Mouse (Mus musculus) cerebellum, adult (tissue): ENCODE measurements at regions not wholly inside any gene's neighbourhood (a gene's known extent, or its start where the extent isn't known, plus 50 kb on each side); places are given as distances from the start of the nearest gene placed in this dataset.
"Not testable (repeated sequence)": the region's sequence is repeated elsewhere in the genome, so short reads cannot be mapped to it uniquely, and the experiment has no call there.

ENCODE experiments used
- ATAC-seq: cut with Nextera tagmentation; 2 replicates; pipeline ENCODE4 v1.9.2; 2017; ENCODE audit warnings: mild to moderate bottlenecking, moderate library complexity, mixed read lengths; ENCODE audit not compliant: insufficient number of reproducible peaks, low FRiP score, low TSS enrichment

DNA sequence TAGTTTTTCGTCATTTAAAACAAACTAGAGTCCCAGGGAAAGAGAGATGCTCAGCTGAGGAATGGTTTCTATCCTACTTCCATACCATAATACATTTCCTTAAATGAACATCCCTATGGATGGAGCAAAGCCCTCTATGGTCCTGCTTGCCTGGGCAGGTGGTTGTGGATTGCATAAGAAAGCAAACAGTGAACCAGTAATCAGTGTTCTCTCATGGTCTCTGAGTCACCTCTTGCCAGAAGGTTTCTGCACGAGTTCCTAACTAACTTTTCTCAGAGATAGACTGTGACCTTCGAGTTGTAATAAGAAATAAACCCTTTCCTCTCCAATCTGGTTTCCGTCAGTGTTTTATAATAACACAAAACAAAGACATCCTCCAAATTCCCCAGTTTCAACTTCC, 62.9 kb upstream of the Bet1 start:
- no peak for ATAC-seq

- ATAC-seq, result no peak
These were observed 71.5 kb upstream of the Bet1 start for GRCm38 (mm10) chr6:4158293-4158692.

DNA sequence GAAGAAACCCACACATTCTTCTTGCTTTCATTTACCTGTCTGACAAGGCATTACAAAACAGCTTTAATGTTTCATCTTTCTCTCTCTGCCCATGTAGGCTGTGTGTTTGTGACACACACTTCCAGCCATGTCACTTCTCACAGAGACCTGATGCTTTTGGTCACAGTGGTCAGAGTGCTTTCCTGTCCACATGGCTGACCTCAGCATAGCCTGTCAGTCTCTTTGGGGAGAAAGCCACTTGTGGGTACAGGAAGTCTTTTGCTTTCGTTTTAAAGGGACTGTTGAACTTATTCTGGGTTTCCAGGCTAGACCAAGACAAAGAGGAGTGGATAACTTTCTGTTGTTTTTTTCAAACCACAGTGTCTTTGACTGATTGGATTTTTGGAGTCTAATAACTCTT, 77.0 kb upstream of the Bet1 start:
- ATAC-seq, result no peak

DNA sequence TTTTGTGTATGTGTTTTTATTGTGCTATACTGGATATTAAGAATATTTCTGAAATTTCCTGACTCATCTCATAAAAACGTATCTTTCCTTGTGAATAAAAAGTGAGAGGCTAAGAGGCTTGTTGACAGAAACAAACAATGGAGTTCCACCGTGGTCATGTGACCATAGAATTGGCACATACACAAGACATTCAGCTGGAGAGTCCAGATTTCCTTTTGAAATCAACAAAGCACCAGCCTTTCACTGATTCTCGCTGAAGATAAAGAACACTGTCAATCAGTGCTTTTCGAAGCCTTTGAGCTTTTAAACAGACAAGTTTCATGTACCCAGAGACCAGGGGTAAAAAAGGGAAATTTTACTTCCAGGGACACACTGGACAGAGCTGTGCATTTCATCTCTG, 80.3 kb upstream of the Bet1 start:
- no peak for ATAC-seq

DNA sequence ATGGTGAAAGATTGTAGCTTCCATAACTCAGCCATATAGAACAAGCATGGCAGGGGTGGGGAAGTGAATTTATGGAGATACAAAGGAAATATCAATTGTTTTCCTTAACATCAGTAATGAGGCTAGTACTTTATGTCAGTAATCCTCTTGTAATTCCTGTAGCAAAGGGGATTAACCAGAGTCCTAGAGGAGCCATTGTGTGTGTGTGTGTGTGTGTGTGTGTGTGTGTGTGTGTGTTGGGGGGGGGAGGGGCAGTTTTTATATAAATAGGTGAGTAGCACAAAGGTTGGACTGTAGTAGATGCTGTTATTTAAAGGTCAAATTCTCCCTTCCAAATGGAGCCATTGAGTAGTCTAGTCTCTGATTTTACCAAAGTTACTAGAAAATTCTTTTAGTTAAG, 81.0 kb upstream of the Bet1 start:
- ATAC-seq, result no peak

- ATAC-seq, result no peak
These were observed 84.8 kb upstream of the Bet1 start for GRCm38 (mm10) chr6:4171561-4171960.

DNA sequence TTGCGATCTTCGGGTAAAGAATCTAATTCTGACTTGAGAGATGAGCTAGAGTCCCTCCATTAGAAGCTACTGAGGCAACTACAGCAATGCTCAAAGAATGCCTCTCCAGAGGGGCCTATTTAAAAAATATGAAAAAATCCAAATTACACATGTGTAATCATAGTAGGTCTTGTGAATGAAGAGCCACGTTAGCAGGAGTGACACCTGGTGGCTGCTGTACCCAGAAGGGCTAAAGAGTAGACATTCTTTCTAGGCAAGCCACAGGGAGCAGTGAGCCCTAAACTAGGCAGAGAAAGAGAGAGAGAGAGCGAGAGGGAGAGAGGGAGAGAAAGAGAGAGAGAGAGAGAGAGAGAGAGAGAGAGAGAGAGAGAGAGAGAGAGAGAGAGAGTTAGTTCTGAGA, 100.9 kb upstream of the Bet1 start:
- no peak for ATAC-seq

- not testable (repeated sequence) for ATAC-seq
These were observed 104.2 kb upstream of the Bet1 start for GRCm38 (mm10) chr6:4190976-4191375.

DNA sequence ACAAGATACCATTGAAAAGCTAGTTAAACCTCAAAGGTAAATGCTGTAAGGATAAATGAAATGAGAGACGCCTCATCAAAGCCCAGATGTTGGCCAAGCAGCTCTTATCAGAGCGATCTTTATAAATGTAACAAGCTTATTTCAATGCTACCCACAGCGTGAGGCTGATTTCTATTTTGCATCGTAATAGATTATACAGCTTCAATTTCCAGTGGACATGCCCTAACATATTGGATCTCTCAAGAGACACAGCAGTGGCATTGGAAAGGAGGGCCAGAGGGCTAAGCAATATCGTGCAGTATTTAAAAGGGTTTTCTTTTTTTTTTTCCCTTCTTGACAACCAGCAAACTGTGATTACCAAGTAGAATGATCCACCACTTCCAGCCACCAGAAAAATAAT, 106.5 kb upstream of the Bet1 start:
- ATAC-seq, result no peak

- ATAC-seq, result no peak
These were observed 114.4 kb upstream of the Bet1 start for GRCm38 (mm10) chr6:4201176-4201575.

DNA sequence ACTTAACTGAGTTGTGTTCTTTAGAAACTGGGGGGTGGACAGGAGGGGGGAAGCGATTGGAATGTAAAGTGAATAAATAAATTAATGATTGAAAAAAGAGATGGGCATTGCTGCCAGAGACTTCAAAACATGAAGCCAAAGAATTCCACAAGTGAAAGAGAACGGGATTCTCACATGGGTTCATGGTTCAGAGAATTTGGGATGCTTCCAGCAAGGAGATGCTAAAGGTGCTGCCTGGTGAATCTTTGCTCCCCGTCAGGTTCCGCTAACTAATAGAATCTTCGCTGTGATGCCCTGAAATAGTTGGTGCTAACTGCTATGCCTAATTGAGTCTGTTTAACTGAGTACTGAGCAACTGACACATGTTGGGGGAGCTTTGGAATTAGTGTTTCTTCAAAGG, 118.9 kb upstream of the Bet1 start:
- no peak for ATAC-seq

DNA sequence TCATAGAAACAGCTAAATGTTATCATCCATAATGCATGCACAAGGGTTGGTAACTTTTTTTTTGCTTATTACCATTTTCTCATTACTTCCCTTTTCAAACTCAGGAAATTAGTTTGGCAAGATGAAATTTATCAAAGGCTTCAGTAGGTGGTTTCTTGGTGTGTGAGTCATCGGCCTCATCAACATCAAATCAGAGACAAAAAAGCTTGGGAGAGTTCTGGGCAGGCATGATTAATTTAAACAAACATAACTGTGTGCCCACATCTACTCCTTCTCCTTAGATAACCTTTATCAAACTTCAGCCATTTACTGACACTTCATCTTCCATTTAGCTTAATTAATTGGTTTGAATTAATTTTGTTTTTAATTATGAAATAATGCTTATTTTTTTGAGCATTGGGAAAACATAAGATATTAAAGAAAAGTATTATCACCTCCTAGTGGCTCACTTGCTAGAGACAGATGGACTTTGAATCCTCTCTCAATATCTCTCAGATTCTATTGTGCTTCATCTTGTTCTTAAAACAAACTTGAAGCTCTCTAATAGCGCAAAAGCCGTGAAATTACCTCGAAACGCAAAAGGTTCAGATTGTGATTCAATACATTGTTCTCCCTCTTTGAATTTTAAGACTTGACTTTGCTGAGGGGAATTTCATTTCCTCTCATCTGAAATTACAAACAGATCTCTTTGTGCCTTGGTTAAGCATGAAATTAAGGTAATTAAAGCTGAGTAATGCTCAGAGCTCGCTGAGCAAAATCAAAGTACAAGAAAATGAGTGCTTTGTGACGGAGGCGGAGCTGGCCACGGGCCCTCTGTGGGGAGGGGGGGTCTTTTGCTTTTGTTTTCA, 158.7 kb upstream of the Bet1 start:
- no peak for ATAC-seq

GRCm38 (mm10) chr6:4246113-4246419, 159.3 kb upstream of the Bet1 start:
- no peak for ATAC-seq

- ATAC-seq, result no peak
These were observed 189.8 kb upstream of the Bet1 start for GRCm38 (mm10) chr6:4276607-4277006.

- ATAC-seq, result no peak
These were observed 190.6 kb upstream of the Bet1 start for GRCm38 (mm10) chr6:4277245-4277890.

- ATAC-seq, result no peak
These were observed 204.6 kb upstream of the Bet1 start for GRCm38 (mm10) chr6:4291380-4291779.

- not testable (repeated sequence) for ATAC-seq
These were observed 201.2 kb upstream of the Col1a2 start for GRCm38 (mm10) chr6:4303410-4303809.

DNA sequence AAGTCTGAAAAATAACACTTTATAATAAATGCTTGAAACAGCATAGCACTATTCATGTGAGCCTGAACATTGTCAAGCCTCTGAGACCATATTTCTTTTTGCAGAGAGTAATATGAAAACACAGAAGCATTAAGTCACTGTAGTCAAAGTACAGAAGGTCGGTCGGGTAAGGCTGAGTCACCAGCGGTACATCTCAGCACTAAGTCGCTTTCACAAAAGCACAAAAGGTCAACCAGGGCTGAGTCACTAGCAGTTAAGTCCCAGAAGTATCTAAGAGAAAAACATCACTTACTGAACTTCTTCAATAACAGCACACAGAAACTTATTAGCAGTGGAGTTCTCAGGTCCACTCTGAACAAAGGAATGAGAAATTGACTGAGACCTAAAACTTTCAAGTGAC, 154.7 kb upstream of the Col1a2 start:
- ATAC-seq, result no peak

GRCm38 (mm10) chr6:4362220-4362619, 142.4 kb upstream of the Col1a2 start:
- ATAC-seq, result no peak

DNA sequence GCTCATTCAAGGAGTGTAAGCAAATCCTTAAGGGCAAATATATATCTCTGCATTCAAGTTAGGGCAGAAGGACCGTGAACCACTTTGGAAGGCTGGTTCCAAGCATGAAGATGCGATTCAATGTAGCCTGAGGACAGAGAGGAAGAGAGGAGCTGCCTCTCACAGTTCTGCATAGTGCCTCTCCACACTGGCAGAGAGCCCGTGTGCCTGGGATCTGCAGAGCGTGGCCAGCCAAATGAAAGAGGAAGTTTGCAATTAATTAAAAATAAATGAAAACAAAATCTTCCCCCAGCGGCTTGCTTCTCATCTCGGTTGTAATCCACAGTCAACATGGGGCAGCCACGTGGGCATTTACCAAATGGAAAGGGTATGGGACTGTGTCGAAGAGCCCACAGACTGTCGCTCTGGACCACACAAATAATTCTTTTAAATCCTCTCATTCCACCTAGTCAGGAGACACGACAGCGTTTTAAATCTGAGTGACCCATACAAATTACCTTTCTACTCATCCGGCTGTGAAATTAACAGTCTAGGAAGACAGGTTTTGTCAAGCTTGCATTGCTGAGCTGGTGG, 129.1 kb upstream of the Col1a2 start:
- no peak for ATAC-seq

- no peak for ATAC-seq
These were observed 107.8 kb upstream of the Col1a2 start for GRCm38 (mm10) chr6:4396808-4397207.
